Mouse (Mus musculus) kidney, embryonic 15.5 days (tissue): ENCODE measurements around the gene Fbxo34. TPM values are rescaled to one million over a fixed set of nuclear protein-coding genes. Genes with fewer than 3 reads are reported as not detected.
A peak's percentile ranks its signal among the peaks of the same experiment; 100 is the strongest.

Experiments used
- ATAC-seq: fragments of 200-750 bp; cut with Nextera tagmentation; replicated peaks from 2 replicates; pipeline ENCODE4 v1.8.0; 2017; ENCODE audit warnings: moderate TSS enrichment; ENCODE audit not compliant: low FRiP score
- H3K27ac ChIP-seq: fragments of 300-500 bp; sonication (generic); 2 replicates; pipeline ENCODE4 v1.5.1; 2015; ENCODE audit warnings: mild to moderate bottlenecking, inconsistent platforms
- H3K27me3 ChIP-seq: fragments of 300-500 bp; sonication (generic); 2 replicates; pipeline ENCODE4 v1.6.1; 2015; ENCODE audit warnings: inconsistent platforms
- H3K36me3 ChIP-seq: fragments of 300-500 bp; sonication (generic); 2 replicates; pipeline ENCODE4 v1.6.1; 2015; ENCODE audit warnings: inconsistent platforms
- H3K4me1 ChIP-seq: fragments of 300-500 bp; sonication (generic); 2 replicates; pipeline ENCODE4 v1.6.1; 2015; ENCODE audit warnings: inconsistent platforms
- H3K4me2 ChIP-seq: fragments of 300-500 bp; sonication (generic); 2 replicates; pipeline ENCODE4 v1.6.1; 2015; ENCODE audit warnings: moderate library complexity, mild to moderate bottlenecking, inconsistent platforms
- H3K4me3 ChIP-seq: fragments of 300-500 bp; sonication (generic); replicated peaks from 2 replicates; pipeline ENCODE4 v1.5.1; 2015; ENCODE audit warnings: mild to moderate bottlenecking, inconsistent platforms
- H3K9ac ChIP-seq: fragments of 300-500 bp; sonication (generic); 2 replicates; pipeline ENCODE4 v1.6.1; 2015; ENCODE audit warnings: mild to moderate bottlenecking, inconsistent platforms
- H3K9me3 ChIP-seq: fragments of 300-500 bp; sonication (generic); replicated peaks from 2 replicates; pipeline ENCODE4 v1.6.1; 2016; ENCODE audit warnings: inconsistent platforms
- WGBS: fragments of 180-500 bp; shearing (Covaris S2); methylation state at CpG from one replicate; pipeline ENCODE4 v1.1.7; 2015; ENCODE audit warnings: mixed read lengths; 5-methylcytosine and 5-hydroxymethylcytosine counted together
- polyA plus RNA-seq: library from polyadenylated mRNA; unstranded; fragments of >200 nt; fragmentation: Nextera tagmentation; extraction: Ambion mirVana; gene quantifications from 2 replicates; pipeline ENCODE4 v1.2.1, GENCODE M21; 2015

Fbxo34 gene
- polyA plus RNA-seq, 1 experiment from 2014 or later, result 23.7 TPM

DNA sequence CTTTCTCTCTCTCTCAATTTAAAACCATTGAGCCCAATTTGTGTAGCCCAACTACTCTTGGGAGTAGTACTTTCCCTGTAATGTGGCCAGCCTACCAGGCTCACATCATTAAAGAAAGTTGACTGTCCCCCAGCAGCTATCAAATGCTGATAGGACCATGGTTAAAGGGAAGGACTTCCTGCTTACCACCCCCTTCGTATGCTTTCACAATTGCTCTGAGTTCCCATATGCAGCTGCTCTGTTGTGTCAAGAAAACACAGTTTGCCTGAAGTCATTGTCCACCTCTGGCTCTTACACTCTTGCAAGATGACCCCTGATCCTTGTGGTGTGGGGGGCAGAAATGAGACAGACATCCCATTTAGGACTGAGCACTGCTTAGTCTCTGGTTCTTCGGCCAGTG is 5.3 kb upstream of the Fbxo34 start:
- Histone ChIP-seq H3K27me3 (no peaks in the 10 kb centered on the region), H3K4me3 (no peak overlapping the region), H3K4me1 (no peaks in the 10 kb centered on the region), H3K9me3 (peaks cover 3% of the 10 kb centered on the region), H3K4me2 (no peak overlapping the region), H3K9ac (no peak overlapping the region), H3K36me3 (no peaks in the 10 kb centered on the region), H3K27ac (no peak overlapping the region)
- ATAC-seq, result no peak
- whole genome bisulfite sequencing, result 62% methylated on average over 2 of the region's 2 CpGs

DNA sequence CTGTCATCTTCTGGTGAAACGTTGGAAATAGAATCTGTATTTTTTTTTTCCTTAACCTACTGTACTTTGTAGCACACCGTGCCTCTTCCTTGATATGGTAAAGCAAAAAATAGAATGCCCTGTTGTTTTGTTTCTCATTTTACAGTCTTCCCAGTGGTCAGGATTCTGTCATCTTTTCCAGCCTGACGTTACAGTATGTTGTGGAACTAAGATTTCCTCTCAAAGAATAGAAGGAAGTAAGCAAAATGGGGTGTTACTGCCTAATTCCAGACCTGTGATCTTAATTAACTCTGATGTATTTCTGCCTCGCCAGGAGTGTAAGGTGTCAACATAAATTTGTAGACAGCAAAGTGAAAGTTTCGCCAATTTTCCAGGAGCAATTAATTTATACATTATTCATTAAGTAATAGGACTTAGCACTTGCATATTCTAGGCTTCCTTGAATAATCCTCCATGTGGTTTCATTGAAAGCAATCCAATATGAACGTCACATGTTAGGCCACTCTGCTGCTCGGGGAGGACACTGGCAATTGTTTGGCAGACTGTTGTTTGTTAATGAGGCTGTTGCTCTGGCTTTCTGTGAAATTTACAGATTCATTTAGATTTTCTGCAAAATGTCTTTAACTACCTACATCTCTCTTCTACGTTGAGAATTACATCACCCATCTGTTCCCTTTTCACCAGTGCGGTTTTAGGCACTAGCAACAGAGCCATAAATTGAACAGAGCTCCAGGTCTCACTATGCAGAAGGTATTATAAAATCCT is 4.7 kb upstream of the Fbxo34 start:
- H3K9me3 ChIP-seq, result no peaks in the 10 kb centered on the region
- 73% methylated on average over 9 of the region's 9 CpGs for WGBS
- no peak for ATAC-seq

DNA sequence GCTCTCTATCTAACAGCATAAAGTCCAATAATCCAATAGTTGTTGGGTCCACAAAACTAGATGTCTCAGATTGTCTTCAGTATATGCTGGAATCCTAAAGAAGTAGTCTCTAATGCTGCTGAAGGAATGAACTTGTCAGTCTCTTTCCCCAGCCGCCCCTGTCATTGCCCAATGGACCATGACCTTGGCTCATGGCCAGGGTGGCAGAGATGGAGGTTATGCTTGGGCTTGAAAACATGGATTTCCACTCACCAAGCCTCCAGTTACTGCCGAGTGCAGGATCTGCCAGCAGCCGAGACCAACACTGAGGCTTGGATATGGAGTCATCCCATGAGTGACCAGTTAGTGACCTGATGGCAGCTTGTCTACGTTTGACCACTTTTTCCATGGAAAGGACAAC is 9.3 kb downstream of the Fbxo34 start:
- Histone ChIP-seq H3K36me3 (no peaks in the 10 kb centered on the region), H3K4me2 (no peak overlapping the region), H3K4me3 (no peak overlapping the region), H3K9me3 (no peaks in the 10 kb centered on the region), H3K4me1 (no peaks in the 10 kb centered on the region), H3K27me3 (no peaks in the 10 kb centered on the region), H3K9ac (no peak overlapping the region), H3K27ac (no peak overlapping the region)
- ATAC-seq, result no peak
- whole genome bisulfite sequencing, result 68% methylated on average over 4 of the region's 4 CpGs

More for the DNA sequence above, 4.7 kb upstream of the Fbxo34 start:
- Histone ChIP-seq H3K36me3 (no peaks in the 10 kb centered on the region), H3K9ac (no peak overlapping the region), H3K27ac (no peak overlapping the region), H3K4me2 (no peak overlapping the region), H3K4me1 (no peaks in the 10 kb centered on the region), H3K4me3 (no peak overlapping the region), H3K27me3 (no peaks in the 10 kb centered on the region)

DNA sequence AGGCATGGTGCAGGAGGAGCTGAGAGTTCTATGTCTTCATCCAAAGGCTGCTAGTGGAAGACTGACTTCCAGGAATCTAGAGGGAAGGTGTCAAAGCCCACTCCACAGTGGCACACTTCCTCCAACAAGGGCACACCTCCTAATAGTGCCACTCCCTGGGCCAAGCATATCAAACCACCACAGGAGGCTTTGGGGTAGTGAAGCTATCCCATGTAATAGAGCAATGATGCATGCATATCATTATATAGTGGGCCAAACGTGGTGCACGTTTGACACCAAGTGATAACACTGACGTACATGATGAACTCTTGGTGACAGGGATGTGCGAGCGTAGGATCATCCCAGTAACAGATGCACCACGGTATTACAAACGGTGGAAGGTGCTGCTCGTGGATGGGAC is 11.8 kb downstream of the Fbxo34 start:
- 90% methylated on average over 8 of the region's 8 CpGs for WGBS
- Histone ChIP-seq H3K27me3 (no peaks in the 10 kb centered on the region), H3K36me3 (no peaks in the 10 kb centered on the region), H3K9me3 (no peaks in the 10 kb centered on the region), H3K27ac (no peak overlapping the region), H3K9ac (no peak overlapping the region), H3K4me1 (no peaks in the 10 kb centered on the region), H3K4me3 (no peak overlapping the region), H3K4me2 (no peak overlapping the region)
- no peak for ATAC-seq

DNA sequence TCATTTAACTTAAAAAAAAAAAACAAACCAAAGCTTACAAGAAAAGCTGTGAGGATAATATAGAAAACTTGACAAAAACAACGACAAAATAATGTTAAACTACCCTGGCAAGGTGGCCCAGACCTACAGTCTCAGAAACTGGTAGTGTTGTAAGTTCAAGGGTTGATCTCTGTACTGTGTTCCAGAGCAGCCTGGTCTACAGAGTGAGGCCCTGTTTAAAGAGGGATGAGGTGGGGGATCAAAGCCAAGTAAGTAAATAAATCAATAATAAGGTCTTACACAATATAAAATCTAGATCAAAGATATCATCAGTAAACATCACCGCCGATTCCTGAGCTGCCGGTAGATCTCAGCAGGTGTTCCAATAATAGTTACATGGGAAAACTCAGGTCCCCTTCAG is 12.2 kb downstream of the Fbxo34 start:
- no peak overlapping the region for H3K4me2 ChIP-seq
- H3K9ac ChIP-seq, result no peak overlapping the region
- 87% methylated on average over 4 of the region's 4 CpGs for WGBS
- H3K4me3 ChIP-seq, result no peak overlapping the region
- H3K27ac ChIP-seq, result no peak overlapping the region
- no peak for ATAC-seq
- no peaks in the 10 kb centered on the region for H3K4me1 ChIP-seq
- no peaks in the 10 kb centered on the region for H3K9me3 ChIP-seq
- no peaks in the 10 kb centered on the region for H3K27me3 ChIP-seq
- no peaks in the 10 kb centered on the region for H3K36me3 ChIP-seq

DNA sequence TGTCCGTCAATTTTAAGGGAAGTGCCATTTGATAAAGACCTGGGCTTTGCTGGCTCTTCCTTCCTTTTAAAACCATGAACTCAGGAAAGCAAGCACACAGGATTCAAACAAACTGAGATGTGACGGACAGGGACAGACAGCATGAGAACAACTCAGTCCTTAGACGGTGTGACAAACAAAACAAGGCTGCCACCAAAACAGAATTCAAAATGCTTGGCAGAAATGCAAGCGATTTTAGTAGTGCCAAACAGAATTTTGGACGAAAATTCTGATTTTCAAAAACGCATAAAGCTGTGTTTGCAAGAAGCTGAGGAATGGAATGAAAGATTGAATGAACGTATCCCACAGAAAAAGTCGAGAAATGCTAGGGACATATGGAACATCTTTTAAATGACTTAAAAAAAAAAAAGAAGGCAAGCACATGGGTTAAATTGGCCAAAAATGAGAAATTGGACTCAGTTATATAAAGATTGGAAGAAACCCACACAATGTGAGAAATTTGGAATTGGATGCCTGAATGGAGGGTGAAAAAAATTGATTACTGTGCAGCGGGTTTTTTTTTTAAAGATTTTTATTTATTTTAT is 12.7 kb downstream of the Fbxo34 start:
- no peak overlapping the region for H3K4me3 ChIP-seq
- H3K9ac ChIP-seq, result no peak overlapping the region
- no peaks in the 10 kb centered on the region for H3K4me1 ChIP-seq
- H3K36me3 ChIP-seq, result no peaks in the 10 kb centered on the region
- H3K4me2 ChIP-seq, result no peak overlapping the region
- ATAC-seq, result no peak
- no peaks in the 10 kb centered on the region for H3K9me3 ChIP-seq
- H3K27me3 ChIP-seq, result no peaks in the 10 kb centered on the region
- no peak overlapping the region for H3K27ac ChIP-seq
- 85% methylated on average over 9 of the region's 9 CpGs for WGBS

DNA sequence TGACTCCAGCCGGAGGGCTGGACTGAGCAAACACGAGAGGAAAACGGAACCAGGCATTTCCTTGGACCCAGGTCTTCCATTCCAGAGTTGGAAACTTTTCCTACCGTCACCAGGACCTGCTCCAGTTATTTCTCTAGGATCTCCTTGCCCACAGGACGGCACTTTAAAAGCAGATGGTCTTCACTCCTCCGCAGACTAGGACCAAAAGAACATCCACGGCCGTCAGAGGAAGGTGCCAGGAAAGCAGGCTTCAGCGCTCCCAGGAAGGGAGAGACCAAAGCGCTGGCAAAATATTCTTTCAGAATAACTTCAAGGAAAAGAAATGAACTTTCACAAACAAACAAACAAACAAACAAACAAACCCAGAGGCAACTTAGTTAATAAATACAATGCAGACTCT is 14.2 kb downstream of the Fbxo34 start:
- ATAC-seq, result no peak
- Histone ChIP-seq H3K27ac (no peak overlapping the region), H3K36me3 (no peaks in the 10 kb centered on the region), H3K9me3 (no peaks in the 10 kb centered on the region), H3K4me2 (no peak overlapping the region), H3K9ac (no peak overlapping the region), H3K27me3 (no peaks in the 10 kb centered on the region), H3K4me3 (no peak overlapping the region), H3K4me1 (no peaks in the 10 kb centered on the region)
- WGBS, result 74% methylated on average over 10 of the region's 10 CpGs

DNA sequence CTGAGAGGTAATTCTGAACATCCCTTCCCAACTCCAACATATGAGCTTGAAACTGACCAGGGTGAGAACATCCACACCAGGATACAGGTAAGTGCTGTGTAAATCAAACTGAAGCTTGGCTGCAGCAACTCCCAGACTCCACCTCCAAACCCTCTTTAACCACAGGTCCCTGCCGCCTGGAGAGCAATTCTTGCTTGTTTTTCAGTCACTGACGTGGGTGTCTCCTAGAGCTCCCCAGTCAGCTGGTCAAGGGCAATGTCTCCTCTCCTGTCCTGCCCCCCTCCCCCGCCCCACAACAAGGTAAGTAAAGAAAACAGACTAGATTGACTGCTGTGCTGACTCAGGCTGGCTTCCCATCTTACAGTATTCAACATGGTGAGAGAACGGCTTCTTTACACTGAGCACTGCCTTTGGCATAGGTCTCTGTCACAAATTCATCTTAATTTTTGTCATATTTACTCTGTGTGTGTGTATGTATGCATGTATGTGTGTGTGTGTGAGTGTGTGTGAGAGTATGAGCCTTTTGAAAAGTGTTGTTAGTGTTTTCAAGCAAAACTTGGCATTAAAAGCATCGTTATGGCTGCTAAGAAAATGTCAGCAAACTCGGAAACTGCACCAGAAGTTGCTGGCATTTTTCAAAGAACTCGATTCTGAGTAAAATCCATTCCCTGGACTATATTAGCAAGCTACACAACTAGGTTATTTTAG is 15.4 kb downstream of the Fbxo34 start:
- Histone ChIP-seq H3K27me3 (no peaks in the 10 kb centered on the region), H3K9ac (no peak overlapping the region), H3K4me3 (no peak overlapping the region), H3K36me3 (no peaks in the 10 kb centered on the region), H3K9me3 (no peaks in the 10 kb centered on the region), H3K4me1 (no peaks in the 10 kb centered on the region), H3K27ac (no peak overlapping the region), H3K4me2 (no peak overlapping the region)
- 46% methylated on average over 7 of the region's 7 CpGs for WGBS
- no peak for ATAC-seq

DNA sequence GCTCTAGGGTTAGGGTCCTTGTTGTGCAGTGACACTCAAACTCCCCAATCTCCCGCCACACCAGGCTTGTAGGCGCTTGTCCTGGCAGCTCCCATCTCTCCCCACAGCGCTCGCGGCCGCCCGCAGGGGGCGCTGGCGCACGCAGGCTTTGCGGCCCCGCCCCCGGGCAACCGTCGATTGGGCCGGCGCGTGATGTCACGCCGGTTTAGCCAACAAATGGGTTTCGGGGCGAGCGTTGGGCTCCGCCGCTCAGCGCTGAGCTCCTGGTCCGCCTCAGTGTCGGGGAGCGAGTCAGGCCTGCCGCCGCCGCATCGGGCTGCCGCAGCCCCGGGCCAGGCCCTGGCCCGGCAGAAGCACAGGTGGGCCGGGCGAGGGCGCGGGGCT is 22.1 kb downstream of the Fbxo34 start:
- peak overlapping the region; percentile 85 for H3K27ac ChIP-seq
- peaks cover 17% of the 10 kb centered on the region for H3K4me1 ChIP-seq
- H3K9me3 ChIP-seq, result no peaks in the 10 kb centered on the region
- H3K36me3 ChIP-seq, result no peaks in the 10 kb centered on the region
- no peaks in the 10 kb centered on the region for H3K27me3 ChIP-seq
- H3K4me3 ChIP-seq, result peak overlapping the region; percentile 98
- H3K9ac ChIP-seq, result peak overlapping the region; percentile 98
- peak overlapping the region; percentile 79 for H3K4me2 ChIP-seq
- peak; percentile 96 for ATAC-seq
- WGBS, result under 1% methylated on average over 34 of the region's 40 CpGs

DNA sequence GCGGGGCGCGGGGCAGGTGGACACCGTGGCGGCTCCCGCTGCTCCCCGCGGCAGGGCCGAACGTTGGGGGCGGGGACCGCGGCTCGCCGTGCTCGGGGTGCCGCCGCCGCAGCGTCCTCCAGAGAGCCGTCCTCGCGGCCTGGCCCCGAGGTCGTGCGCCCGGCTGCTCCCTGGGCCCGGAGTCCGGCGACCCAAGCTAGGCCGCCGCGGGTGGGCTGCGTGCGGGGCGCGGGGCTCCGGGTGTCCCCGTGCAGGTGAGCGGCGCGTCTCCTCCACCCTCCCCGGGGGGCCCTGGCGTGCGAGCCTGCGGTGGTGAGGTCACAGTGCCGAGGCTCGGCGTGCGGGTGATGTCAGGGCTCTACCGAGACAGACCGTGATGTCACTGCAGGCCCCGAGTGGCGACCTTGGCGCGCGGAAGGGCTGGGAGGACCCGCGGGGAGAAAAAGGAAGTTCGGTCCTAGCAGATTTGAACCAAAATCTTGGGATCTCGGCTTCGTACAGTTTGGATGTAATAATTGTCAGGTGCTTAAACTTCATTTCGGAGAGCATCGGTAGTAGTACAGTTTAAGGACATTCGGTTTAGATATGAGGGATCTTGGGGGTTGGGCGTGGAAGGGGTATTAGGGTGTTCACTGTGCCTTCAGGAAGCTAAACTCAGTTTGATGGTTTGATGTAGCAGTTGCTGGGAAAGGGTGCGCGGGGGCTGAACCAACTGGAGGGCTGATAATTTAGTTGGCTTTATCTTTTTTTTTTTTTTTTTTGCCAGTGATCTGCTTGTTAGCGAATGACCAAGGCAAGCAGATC is 22.7 kb downstream of the Fbxo34 start:
- Histone ChIP-seq H3K4me3 (peak overlapping the region; percentile 98), H3K27ac (peak overlapping the region; percentile 85), H3K4me2 (peak overlapping the region; percentile 79), H3K27me3 (no peaks in the 10 kb centered on the region), H3K9me3 (no peaks in the 10 kb centered on the region), H3K9ac (peak overlapping the region; percentile 98), H3K36me3 (no peaks in the 10 kb centered on the region), H3K4me1 (peaks cover 17% of the 10 kb centered on the region)
- ATAC-seq, result peak; percentile 82
- WGBS, result 1% methylated on average over 69 of the region's 69 CpGs

DNA sequence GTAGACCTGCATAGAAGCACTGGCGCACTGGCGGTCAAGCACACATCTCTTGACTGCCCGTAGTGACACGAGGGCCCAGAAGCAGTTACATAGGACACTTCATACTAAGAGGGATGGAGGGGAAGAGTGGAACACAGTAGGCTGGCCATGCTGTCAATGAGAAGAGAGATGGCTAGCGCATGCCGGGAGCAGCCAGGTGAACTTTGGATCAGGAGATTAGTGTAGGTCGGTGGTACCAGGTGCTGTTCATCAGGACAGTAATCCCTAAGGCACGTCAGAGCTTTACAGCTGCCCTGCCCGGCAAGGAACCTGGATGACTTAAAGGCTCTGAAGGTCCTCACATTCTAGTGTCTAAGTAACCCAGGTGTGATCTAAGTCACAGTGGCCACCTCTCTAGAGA is 23.7 kb downstream of the Fbxo34 start:
- H3K36me3 ChIP-seq, result no peaks in the 10 kb centered on the region
- no peak overlapping the region for H3K27ac ChIP-seq
- WGBS, result 73% methylated on average over 9 of the region's 9 CpGs
- no peak overlapping the region for H3K9ac ChIP-seq
- peak overlapping the region; percentile 98; the same call in 1 of the 2 replicates for H3K4me3 ChIP-seq
- H3K27me3 ChIP-seq, result no peaks in the 10 kb centered on the region
- peak overlapping the region; percentile 79 for H3K4me2 ChIP-seq
- H3K9me3 ChIP-seq, result no peaks in the 10 kb centered on the region
- no peak for ATAC-seq
- peaks cover 17% of the 10 kb centered on the region for H3K4me1 ChIP-seq
